Mouse (Mus musculus): ENCODE results near the gene Cdk13.

Gene Cdk13

DNA sequence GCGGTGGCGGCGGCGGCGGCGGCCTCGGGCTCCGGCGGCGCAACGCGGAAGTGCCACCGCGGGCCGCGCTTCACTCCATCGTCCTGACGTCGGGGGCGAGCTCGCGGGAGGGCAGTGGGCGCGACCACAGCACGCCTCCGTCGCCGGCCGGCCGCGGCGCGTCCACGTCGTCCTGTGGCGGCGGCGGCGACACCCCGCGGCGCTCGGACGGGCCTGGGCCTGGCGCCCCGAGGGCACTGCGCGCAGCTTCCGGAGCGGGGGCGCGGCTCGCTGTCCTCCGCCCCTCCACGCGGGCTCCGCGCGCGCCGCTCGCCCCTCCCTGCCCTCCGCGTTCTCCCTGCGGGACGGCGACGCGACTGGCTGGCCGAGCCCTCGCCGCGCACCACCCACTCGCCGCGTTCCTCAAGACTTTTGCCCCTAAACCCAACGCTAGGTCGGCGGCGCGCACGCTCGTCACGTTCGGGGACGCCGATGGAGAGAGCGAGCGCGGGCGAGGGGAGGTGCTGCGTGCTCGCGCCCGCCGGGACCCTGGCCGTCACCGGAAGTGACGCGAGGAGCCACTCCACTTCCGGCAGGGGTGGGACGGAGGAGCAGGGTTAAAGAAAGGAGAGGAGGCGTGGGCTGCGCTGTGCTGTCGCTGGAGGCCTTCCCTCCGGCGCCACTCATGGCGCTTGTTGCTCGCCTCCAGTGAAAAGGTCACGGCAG lies at the start of gene Cdk13:
Cdk13 (minus strand) TSS at position 189 of the 705 bp plus-strand sequence.
- peak; percentile 97 to 99 for DNase-seq (ENCODE audit: low spot score in 2 of 2)

DNA sequence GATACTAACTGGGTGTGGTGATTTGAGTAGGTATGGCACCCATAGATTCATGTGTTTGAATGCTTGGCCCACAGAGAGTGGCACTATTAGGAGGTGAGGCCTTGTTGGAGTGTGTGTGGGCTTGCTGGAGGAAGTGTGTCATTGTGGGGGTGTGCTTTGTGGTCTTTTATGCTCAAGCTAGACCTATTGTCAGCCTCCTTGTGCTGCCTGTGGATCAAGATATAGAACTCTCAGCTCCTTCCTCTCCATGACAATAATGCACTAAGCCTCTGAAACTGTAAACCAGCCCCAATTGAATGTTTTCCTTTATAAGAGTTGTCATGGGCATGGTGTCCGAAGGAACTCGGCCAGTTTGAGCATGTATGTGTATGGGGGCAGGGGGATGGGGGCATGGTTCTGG lies 38.4 kb upstream of the Cdk13 start:
- no peak for DNase-seq (ENCODE audit: low spot score in 2 of 2)

DNA sequence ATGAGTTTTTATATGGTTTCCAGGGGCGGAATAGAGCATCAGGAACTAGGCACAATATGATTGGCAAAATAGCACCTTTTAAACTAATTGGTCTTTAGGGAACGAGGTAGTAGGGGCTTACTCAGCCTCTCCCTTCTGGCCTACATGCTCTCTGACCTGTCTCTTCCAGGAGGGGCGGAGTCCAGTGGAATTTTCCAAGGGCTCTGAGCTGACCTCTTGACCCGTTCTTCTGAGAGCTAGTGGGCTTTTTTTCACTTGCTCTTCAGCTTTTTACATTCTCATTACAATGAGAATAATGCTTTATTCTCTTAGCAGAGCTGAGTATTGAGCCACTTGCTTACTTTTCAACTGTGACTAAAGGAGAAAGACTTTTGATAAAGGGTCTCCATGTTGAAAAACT lies 37.9 kb upstream of the Cdk13 start:
- no peak for DNase-seq (ENCODE audit: low spot score in 2 of 2)

DNA sequence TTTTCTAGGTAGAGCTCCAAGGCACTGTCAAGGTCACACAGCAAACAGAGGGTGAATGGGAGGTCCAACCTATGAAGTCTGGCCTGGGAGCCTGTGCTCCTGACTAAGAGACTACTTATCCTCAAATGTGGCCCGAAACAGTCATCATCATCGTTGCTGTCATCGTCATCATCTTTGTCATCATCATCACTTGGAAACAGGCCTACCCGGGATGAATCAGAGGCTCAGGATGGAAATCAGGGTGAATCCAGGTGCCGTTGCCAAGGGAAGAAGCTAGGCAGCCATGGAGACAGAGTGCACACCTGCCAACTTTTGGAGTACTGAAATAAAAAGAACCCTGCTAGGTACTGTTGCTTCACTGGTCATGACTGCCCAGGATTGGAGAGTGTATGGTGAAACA lies 34.2 kb upstream of the Cdk13 start:
- no peak for DNase-seq (ENCODE audit: low spot score in 2 of 2)

DNA sequence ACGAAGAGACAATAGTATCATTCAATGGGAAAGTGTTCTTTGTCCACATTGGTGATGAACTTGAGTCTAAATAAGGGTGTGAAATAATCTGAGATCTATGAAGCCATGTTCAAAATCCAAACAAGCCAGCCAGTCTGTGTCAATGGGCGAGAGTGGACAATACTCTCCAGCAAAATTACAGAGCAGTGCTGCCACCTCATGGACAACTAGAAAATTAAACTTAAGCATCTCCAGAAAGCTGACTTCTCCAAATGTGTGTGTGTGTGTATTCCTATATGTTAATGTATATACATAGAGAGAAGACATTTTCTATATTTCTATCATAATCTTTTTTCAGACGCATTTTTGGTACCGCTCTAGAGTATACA lies 33.6 kb upstream of the Cdk13 start:
- peak; percentile 44 to 75 for DNase-seq (ENCODE audit: low spot score in 2 of 2)

DNA sequence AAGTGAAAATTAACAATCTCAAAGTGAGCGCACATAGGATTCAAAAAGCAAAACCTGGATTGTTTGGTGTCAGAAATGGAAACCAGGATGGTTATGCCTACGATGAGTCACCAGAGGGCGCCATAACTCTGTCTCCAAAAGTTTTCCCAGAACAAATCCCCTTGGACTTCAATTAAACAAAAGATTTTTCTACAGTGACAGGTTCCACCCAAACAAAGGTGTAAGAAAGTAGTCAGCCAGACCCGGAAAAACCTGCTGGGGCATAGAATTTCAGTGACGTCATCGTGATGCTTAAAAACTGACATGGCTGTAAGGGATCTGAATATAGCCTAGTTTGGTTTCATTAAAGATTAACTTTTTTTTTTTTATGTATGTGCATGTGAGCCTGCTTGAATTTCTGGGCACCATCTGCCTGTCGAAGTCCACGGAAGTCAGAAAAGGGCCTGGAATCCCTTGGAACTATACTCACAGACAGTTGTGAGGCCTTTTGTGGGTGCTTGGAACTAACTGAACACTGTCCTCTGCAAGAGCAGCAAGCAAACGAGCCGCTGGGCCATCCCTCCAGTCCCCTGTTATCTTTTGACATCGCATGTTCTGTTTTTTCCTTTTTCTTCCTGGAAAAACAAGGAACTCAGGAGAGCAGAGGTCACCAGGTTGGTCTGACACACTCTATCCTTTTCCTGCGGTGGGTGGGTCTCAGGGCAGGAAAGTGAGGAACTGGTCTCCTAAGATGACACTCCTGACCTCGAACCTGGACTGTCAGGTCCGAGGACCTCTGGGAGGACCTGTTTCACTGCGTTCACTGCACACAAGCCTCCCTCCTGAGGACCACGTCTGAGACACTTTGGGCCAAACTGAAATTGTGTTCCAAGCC lies 33.0 kb upstream of the Cdk13 start:
- no peak for DNase-seq (ENCODE audit: low spot score in 2 of 2)

DNA sequence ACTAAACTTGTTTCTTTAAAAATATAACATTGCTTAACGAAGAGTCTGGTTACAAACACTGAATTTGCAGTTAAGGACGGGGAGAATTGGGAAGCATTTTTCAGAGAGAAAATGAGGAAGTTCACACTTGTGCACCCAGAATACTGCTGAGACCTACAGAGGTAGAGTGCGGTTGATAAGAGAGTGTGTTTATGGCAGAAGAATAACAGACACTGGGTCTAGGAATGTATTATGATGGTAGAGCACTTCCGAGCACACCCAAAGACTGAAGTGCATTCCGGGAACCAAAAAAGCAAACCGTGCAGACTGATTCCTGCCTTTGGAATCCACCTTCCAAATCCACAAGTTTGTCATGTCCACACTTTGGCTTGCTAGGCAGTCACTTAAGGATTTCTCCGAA lies 31.9 kb upstream of the Cdk13 start:
- DNase-seq (ENCODE audit: low spot score in 2 of 2), result no peak

DNA sequence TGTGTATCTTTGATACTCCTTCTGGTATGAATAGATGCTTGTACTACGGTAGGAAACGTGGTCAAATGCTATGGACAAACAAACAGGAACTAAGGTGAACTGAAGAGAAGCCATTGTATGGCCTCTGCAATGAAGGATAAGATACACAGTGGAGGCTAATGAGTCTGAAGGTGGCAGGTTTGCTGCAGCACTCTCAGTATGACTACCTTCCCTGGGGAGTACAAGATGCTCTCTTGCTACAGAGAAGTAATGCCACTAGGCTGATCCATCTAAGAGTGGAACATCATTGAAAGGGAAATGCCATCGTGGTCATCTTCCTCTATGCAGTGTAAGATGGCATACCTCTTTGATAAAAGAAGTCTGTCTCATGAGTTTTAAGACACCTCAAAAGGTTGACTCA lies 28.0 kb upstream of the Cdk13 start:
- no peak for DNase-seq (ENCODE audit: low spot score in 2 of 2)

DNA sequence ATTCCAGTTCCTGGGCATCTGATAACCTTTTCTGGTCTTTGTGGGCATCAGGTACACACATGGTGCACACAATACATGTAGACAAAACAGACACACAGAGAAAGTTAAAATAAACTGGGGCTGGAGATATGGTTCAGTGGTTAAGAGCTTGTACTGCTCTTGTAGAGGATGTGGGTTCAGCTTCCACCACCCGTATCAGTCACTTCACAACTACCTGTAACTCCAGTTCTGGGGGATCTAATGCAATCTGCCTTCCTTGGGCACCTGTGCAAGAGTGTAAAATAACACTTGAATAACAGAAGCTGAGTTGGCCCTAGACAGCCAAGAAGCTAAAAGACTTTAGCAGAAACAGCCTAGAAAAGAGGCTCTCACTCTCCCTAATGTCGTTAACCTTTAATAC lies 12.3 kb upstream of the Cdk13 start:
- DNase-seq (ENCODE audit: low spot score in 2 of 2), result no peak

DNA sequence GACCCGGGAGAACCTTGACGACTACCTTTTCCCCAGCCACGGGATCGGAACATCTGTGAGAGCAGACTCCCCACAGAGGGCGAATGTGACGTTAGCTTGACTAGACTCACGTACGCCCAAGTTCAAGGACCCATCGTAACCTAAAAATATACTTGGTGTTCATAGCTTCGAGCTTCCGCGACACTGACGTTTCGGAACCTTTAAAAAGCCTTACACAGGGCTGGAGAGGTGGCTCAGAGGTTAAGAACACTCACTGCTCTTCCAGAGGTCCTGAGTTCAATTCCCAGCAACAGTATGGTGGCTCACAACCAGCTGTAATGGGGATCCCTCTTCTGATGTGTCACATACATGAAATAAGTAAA lies 698 bp upstream of the Cdk13 start:
- DNase-seq (ENCODE audit: low spot score in 2 of 2), result no peak

DNA sequence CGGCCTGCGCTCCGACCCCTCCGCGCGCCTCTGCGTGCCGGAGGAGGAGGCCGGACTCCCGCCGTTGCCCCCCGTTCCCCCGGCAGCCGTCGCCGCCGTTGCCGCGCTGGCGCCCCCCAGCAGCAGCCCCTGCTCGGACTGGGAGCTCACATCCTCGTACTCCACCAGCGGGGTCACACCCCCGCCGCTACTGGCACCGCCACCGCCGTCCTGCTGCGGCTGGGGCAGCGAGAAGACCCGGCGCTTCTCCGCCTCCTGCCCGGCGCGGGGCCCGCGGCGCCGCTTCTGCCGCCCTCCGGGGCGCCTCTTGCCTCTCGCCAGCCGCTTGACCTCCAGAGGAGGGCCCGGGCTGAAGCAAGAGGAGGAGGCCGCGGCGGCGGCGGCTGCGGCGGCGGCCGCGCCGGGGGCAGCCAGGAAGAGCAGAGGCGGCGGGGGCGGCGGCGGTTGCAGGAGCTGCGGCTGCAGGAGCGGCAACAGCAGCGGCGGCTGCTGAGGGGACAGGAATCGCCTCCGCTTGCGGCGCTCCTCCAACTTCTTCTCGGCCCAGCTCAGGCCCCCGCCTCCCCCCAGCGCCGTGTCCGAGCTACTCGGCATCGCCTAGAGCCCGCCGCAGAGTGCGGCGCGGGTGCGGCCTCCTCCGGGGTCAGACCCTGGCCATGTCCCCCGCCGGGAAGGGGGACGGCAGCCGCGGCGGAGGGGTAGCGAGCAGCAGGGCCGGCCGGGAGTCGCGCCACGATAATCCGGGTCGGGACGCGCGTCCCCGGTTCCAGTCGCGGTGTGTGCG lies 647 bp downstream of the Cdk13 start:
- peak; percentile 57 to 84 for DNase-seq (ENCODE audit: low spot score in 2 of 2)

DNA sequence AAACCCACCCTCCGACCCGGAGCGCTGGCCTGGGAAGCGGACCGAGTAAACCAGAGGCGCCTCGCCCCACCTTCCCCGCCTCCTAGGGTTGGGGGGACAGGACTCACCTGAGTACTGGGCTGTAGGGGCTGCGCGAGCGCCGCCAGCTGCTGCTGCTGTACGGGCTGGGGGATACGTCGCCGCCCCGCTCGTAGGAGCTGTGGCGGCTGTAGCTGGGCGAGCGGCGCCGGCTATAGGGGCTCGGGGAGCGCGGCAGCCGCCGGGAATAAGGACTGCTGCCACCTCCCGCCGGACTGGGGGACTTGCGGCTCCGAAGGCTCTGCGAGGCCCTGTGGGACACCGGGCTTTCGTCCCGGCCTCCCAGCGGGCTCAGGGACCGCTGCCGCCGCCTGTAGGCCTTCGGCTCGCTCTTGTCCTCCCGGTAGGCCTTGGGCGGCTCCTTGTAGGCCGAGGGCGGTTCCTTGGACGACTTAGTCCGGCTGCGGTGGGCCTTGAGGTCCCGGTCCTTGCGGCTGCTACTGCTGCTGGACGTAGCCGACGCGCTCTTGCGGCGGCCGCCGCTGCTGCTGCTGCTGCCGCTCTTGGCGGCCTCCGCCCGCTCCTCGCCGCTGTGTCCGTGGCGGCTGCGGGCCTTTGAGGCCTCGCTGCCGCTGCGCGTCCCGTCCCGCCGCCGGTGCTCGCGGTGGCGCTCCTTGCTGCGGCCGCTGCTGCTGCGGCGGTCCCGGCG lies 1.4 kb downstream of the Cdk13 start:
- DNase-seq (ENCODE audit: low spot score in 2 of 2), result peak; percentile 80 to 90

DNA sequence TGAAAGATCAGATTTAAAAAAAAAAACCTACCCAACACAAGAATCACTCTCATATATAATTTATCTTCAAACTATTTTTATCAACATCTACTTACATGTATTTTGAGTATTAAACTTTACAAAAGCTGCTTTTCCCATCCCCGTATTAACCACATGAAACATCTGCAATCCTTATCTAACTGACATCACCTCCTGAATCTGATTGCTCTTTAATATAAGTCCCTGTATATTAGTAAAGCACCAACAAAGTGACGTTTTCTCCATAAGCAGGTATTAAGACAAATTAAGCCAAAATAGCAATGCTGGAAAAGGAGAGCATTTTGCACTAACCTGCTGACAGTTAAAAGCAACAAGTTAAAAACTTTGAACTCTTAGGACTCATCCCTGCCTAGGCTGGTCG lies 2.0 kb downstream of the Cdk13 start:
- DNase-seq (ENCODE audit: low spot score in 2 of 2), result no peak

DNA sequence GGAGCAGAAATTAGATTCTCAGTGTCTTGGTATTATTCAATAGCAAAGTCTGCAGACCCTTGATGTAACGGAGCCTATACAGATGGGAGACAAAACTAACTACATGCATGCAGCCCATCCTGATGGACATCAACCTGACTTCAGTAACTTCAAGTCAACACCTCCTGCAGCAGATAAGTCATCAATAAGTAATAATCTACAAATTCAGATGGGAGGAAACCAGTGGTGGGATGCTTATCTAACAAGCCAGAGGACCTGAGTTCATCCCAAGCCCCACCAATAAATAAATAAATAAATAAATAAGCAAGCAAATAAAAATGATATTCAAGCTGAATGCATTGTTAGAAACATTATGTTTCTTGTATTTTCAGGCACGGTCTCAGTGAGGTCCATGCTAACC lies 5.2 kb downstream of the Cdk13 start:
- no peak for DNase-seq (ENCODE audit: low spot score in 2 of 2)

DNA sequence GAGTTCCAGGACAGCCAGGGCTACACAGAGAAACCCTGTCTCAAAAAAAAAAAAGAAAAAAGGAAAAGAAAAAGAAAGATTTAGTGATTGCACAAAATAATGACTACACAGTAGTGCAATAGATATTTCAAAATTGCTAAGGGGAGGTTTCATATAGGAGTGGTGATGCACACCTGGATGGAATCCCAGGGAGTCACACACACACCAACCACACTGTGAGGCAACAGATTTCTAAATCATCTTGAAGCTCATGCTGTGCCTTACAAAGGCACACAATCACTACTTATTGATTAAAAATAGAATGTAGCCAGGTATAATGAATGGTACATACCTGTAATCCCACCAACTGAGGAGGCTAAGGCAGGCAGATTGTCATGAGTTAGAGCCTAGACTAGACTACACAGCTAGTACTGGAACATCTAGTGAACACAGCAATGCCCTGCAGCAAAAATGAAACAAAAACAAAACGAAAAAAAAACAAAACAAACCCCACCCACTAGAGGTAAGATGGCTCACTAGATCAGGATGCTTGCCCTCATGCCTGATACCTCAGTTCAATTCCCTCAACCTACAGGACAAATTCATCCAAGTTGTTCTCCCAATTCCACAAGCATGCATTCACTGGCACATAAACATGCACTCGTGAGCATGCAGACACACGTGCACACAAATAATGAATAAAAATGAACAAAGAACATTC lies 9.0 kb downstream of the Cdk13 start:
- DNase-seq (ENCODE audit: low spot score in 2 of 2), result no peak

DNA sequence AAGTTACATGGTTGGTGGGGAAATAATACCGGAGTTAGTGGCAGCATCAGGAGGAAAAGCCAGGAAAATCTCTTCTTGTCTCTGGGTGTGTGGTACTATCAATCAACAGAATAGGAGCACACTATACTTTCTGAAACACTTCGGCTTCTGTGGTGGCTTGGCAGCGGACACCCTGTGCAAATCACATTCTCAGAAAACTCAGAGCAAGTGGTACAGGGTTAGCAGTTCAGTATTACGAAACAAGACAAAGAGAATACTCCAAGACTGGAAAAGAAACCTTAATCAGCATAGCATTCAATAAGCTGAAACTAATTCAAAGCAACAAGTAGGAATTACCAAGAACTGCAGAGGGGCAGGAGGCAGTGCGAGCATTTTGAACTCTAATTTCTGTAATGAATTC lies 21.3 kb downstream of the Cdk13 start:
- no peak for DNase-seq (ENCODE audit: low spot score in 2 of 2)

DNA sequence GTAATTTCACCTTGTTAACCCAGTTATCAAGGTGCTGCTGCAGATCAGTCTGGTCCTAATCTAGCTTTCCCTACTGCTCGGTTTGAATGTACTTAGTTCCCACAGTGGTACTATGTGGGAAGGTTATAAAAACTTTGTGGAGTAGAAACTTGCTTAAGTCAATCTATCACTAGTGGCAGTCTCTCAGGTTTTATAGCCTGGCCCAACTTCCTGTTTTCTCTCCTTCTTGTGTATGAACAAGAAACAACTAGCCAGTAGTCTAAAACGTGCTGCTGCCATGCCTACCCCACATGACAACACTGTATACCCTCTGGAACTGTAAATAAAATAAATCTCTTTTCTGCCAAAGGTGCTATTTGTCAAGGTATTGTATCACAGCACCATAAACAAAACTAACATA lies 25.0 kb downstream of the Cdk13 start:
- DNase-seq (ENCODE audit: low spot score in 2 of 2), result no peak

DNA sequence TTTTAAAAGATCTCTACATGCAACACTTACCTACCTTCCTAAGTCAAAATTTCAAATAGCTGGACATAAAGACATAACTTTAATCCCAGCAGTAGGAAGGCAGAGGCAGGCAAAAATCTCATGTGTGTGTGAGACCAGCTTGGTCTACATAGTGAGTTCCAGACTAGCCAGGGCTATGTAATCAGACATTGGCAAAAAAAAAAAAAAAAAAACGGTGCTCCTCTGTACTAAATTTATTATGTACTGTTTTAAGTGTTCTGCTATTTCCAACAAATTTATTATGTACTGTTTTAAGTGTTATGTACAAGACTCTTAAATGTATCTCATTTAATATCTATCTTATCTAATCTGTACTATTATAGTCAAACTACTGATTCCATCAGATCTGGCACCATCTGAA lies 28.6 kb downstream of the Cdk13 start:
- no peak for DNase-seq (ENCODE audit: low spot score in 2 of 2)

DNA sequence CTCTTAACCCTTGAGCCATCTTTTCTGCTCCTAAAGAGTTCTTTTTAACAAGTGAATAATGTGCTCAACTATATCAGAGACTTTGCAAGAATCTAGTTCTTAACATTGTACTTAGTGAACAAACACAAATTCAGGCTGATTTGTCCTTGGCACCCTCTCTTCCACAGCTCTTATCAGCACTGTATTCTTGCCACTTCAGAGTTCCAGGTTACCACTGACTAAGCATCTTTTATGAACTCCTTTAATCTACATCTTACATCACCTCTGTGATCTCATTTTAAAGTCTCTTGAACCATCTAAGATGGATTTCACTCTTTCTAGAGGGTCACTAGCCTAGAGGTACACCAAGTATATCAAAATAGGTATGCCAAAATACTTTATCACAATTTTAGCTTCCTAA lies 29.5 kb downstream of the Cdk13 start:
- no peak for DNase-seq (ENCODE audit: low spot score in 2 of 2)

DNA sequence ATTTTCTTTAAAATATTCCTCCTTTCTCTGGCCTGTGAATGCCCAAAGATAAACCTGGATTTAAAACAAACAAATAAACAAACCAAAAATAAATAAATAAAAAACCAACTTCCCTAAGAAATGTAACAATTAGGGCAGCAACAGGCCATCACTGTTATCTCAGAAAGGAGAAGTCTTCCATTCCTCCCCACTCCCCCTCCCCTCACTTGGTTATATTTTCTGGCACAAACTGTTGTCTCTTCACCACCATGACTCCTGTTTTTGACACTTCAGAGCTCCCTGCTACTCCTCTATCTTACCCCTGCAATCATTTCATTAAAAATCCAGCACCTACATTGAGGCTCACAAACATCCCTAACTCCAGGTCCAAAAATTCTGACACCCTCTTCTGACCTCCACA lies 31.8 kb downstream of the Cdk13 start:
- no peak for DNase-seq (ENCODE audit: low spot score in 2 of 2)

DNA sequence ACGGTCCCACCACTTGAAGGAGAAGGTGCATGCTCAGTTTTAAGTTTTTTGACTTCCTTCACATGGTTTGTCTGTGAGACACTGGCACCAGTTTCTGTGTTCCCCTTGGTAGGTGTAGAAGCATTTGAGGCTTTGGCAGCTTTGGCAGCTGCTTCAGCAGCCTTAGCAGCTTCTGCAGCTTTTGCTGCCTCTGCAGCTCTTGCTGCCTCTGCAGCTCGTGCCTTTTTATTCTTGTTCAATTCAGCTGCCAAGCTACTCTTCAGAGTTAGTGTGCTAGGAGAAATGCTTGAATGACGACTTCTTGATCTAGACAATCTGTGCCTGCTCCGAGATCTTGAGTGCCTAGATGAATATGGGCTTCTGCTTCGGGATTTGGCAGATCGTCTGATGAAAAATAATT lies 32.3 kb downstream of the Cdk13 start:
- no peak for DNase-seq (ENCODE audit: low spot score in 2 of 2)
